Mouse (Mus musculus): ENCODE measurements around the gene Dpm1. TPM values are rescaled to one million over a fixed set of nuclear protein-coding genes. Genes with fewer than 3 reads are reported as not detected.

Gene Dpm1
- total and polyA plus RNA-seq, 2 experiments from 2014 or later: 108 to 141 TPM

GRCm38 (mm10) chr2:168205265-168205664, 25.1 kb downstream of the Dpm1 start:
- peak overlapping the region; percentile 98 for H3K27ac ChIP-seq (ENCODE audit: low read depth)
- no peaks in the 10 kb centered on the region for H3K9me3 ChIP-seq (replicated peaks; ENCODE audit: control insufficient read depth, low read length)
- peak overlapping the region; percentile 99 for H3K9ac ChIP-seq (replicated peaks; ENCODE audit: low read depth, low read length)
- WGBS: 6% methylated on average over 6 of the region's 6 CpGs
- H3K4me3 ChIP-seq (ENCODE audit: low read depth, low read length): peak overlapping the region; percentile 92
- peaks cover 18% of the 10 kb centered on the region for H3K36me3 ChIP-seq (replicated peaks; ENCODE audit: control insufficient read depth, insufficient read depth, low read length)
- H3K27me3 ChIP-seq (ENCODE audit: control insufficient read depth, insufficient read depth, low read length): no peaks in the 10 kb centered on the region
- peak overlapping the region; percentile 85 for H3K4me2 ChIP-seq (ENCODE audit: low read depth, low read length)
- peaks cover 25% of the 10 kb centered on the region for H3K4me1 ChIP-seq (ENCODE audit: control insufficient read depth, insufficient read depth)
- DNase-seq (ENCODE audit: low spot score) (peak; percentile 96), ATAC-seq (ENCODE audit: insufficient read depth, low read depth) (peak; percentile 51)
- TF ChIP-seq EP300 (IDR thresholded peaks at IDR 0.05; ENCODE audit: low read depth): peak; percentile 59
- peak; percentile 97 for TF ChIP-seq CTCF (IDR thresholded peaks at IDR 0.05; ENCODE audit: low read depth)

- DNase-seq (ENCODE audit: low spot score): no peak
- H3K4me3 ChIP-seq (ENCODE audit: low read depth, low read length): peak overlapping the region; percentile 92
- 61% methylated on average over 8 of the region's 8 CpGs for WGBS
- peaks cover 18% of the 10 kb centered on the region for H3K36me3 ChIP-seq (replicated peaks; ENCODE audit: control insufficient read depth, insufficient read depth, low read length)
- TF ChIP-seq EP300 (IDR thresholded peaks at IDR 0.05; ENCODE audit: low read depth) (no peak), CTCF (IDR thresholded peaks at IDR 0.05; ENCODE audit: low read depth) (no peak)
- peak overlapping the region; percentile 85 for H3K4me2 ChIP-seq (ENCODE audit: low read depth, low read length)
- ATAC-seq (ENCODE audit: insufficient read depth, low read depth): no peak
- H3K9ac ChIP-seq (replicated peaks; ENCODE audit: low read depth, low read length): no peak overlapping the region
- H3K27ac ChIP-seq (ENCODE audit: low read depth): no peak overlapping the region
- no peaks in the 10 kb centered on the region for H3K9me3 ChIP-seq (replicated peaks; ENCODE audit: control insufficient read depth, low read length)
- H3K4me1 ChIP-seq (ENCODE audit: control insufficient read depth, insufficient read depth): peaks cover 28% of the 10 kb centered on the region
- H3K27me3 ChIP-seq (ENCODE audit: control insufficient read depth, insufficient read depth, low read length): no peaks in the 10 kb centered on the region
Measured at GRCm38 (mm10) chr2:168204476-168204999, 25.9 kb downstream of the Dpm1 start.

GRCm38 (mm10) chr2:168200014-168200691, 30.2 kb downstream of the Dpm1 start:
- peaks cover 23% of the 10 kb centered on the region; the same call in 1 of the 2 replicates for H3K36me3 ChIP-seq (replicated peaks; ENCODE audit: control insufficient read depth, insufficient read depth, low read length)
- 61% methylated on average over 4 of the region's 5 CpGs for WGBS
- no peak overlapping the region for H3K4me2 ChIP-seq (ENCODE audit: low read depth, low read length)
- no peaks in the 10 kb centered on the region for H3K9me3 ChIP-seq (replicated peaks; ENCODE audit: control insufficient read depth, low read length)
- peaks cover 36% of the 10 kb centered on the region for H3K4me1 ChIP-seq (ENCODE audit: control insufficient read depth, insufficient read depth)
- no peak for ATAC-seq (ENCODE audit: insufficient read depth, low read depth)
- no peaks in the 10 kb centered on the region for H3K27me3 ChIP-seq (ENCODE audit: control insufficient read depth, insufficient read depth, low read length)
- H3K4me3 ChIP-seq (ENCODE audit: low read depth, low read length): no peak overlapping the region
- DNase-seq (ENCODE audit: low spot score): no peak
- H3K27ac ChIP-seq (ENCODE audit: low read depth): no peak overlapping the region
- H3K9ac ChIP-seq (replicated peaks; ENCODE audit: low read depth, low read length): no peak overlapping the region
- TF ChIP-seq CTCF (IDR thresholded peaks at IDR 0.05; ENCODE audit: low read depth) (no peak), EP300 (IDR thresholded peaks at IDR 0.05; ENCODE audit: low read depth) (no peak)

- no peak overlapping the region for H3K4me2 ChIP-seq (ENCODE audit: low read depth, low read length)
- DNase-seq (ENCODE audit: low spot score): no peak
- no peak for ATAC-seq (ENCODE audit: insufficient read depth, low read depth)
- no peak overlapping the region for H3K27ac ChIP-seq (ENCODE audit: low read depth)
- H3K9me3 ChIP-seq (replicated peaks; ENCODE audit: control insufficient read depth, low read length): no peaks in the 10 kb centered on the region
- 61% methylated on average over 4 of the region's 4 CpGs for WGBS
- no peak overlapping the region for H3K4me3 ChIP-seq (ENCODE audit: low read depth, low read length)
- peaks cover 30% of the 10 kb centered on the region for H3K4me1 ChIP-seq (ENCODE audit: control insufficient read depth, insufficient read depth)
- no peak overlapping the region for H3K9ac ChIP-seq (replicated peaks; ENCODE audit: low read depth, low read length)
- H3K36me3 ChIP-seq (replicated peaks; ENCODE audit: control insufficient read depth, insufficient read depth, low read length): peaks cover 18% of the 10 kb centered on the region; the same call in 1 of the 2 replicates
- no peaks in the 10 kb centered on the region for H3K27me3 ChIP-seq (ENCODE audit: control insufficient read depth, insufficient read depth, low read length)
- TF ChIP-seq CTCF (IDR thresholded peaks at IDR 0.05; ENCODE audit: low read depth) (no peak), EP300 (IDR thresholded peaks at IDR 0.05; ENCODE audit: low read depth) (no peak)
Measured at GRCm38 (mm10) chr2:168199476-168199875, 30.9 kb downstream of the Dpm1 start.

GRCm38 (mm10) chr2:168198421-168198820, 32.0 kb downstream of the Dpm1 start:
- ATAC-seq (ENCODE audit: insufficient read depth, low read depth): no peak

More at GRCm38 (mm10) chr2:168198421-168198820, 32.0 kb downstream of the Dpm1 start:
- H3K4me2 ChIP-seq (ENCODE audit: low read depth, low read length): no peak overlapping the region
- WGBS: 73% methylated on average over 1 of the region's 1 CpGs
- no peak overlapping the region for H3K4me3 ChIP-seq (ENCODE audit: low read depth, low read length)
- no peak for TF ChIP-seq EP300 (IDR thresholded peaks at IDR 0.05; ENCODE audit: low read depth)
- no peak for TF ChIP-seq CTCF (IDR thresholded peaks at IDR 0.05; ENCODE audit: low read depth)
- peaks cover 12% of the 10 kb centered on the region; the same call in 1 of the 2 replicates for H3K36me3 ChIP-seq (replicated peaks; ENCODE audit: control insufficient read depth, insufficient read depth, low read length)
- peak; percentile 30 for DNase-seq (ENCODE audit: low spot score)
- H3K27me3 ChIP-seq (ENCODE audit: control insufficient read depth, insufficient read depth, low read length): no peaks in the 10 kb centered on the region
- H3K27ac ChIP-seq (ENCODE audit: low read depth): no peak overlapping the region
- peaks cover 31% of the 10 kb centered on the region for H3K4me1 ChIP-seq (ENCODE audit: control insufficient read depth, insufficient read depth)
- H3K9me3 ChIP-seq (replicated peaks; ENCODE audit: control insufficient read depth, low read length): no peaks in the 10 kb centered on the region
- no peak overlapping the region for H3K9ac ChIP-seq (replicated peaks; ENCODE audit: low read depth, low read length)

All from heart, postnatal 0 days (tissue).